Mouse (Mus musculus): ENCODE results near the gene Mfsd5. TPM values are rescaled to one million over a fixed set of nuclear protein-coding genes. Genes with fewer than 3 reads are reported as not detected.

Mfsd5 gene
- total RNA-seq, 2 experiments from 2014 or later: 18.9 to 20.0 TPM

GRCm38 (mm10) chr15:102247252-102248130, 31.8 kb upstream of the Mfsd5 start:
- DNase-seq (ENCODE audit: low spot score in 2 of 2): peak; percentile 70 to 83

DNA sequence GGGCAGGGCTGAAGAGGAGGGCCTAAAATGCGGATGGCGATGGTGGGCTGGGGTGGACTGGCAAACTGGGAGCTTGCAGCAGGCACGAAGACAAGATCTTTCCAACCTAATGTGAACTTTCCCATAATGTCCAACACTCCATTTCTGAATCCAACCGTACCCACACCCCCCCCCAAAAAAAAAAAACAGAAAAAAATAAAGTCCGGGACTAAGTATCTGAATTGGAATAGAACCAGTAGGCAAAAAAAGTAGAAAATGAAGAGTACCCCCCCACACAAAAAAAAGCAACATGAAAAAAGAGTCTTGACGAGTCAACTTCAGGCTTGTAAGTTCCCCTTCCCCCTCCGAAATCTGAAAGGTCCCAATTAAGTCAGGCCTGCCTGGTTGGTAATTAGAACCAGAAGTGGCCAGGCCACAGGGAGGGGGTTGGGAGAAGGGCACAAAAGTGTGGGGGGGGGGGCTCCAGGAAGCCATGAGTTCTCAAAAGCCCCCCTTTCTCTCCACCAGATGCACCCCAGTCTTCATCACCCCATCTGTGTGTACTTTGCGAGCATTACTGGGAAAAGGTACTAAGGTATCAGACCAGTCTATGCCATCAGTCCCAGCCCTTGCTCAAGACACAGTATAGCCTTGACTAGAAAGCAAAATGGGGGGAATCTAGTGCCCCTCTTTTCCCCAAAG, 31.0 kb upstream of the Mfsd5 start:
- DNase-seq (ENCODE audit: low spot score in 2 of 2): no peak

DNA sequence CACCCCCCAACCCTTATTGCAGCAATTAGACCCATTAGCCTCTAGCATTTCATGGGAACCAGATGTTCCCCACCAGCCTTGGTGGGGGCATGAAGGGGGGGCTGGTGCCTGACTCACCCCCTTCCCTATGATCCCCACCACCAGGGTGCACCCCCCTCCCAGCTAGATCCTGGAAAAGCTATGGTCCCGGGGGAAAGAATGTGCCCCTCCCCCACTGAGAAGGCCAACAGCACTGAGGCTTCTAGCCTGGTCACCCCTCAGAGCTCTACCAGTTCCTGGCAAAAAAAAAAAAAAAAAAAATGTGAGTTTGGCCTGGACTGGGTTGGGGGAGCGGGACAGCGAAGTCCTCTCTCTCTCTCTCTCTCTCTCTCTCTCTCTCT, 30.5 kb upstream of the Mfsd5 start:
- no peak for DNase-seq (ENCODE audit: low spot score in 2 of 2)

GRCm38 (mm10) chr15:102249251-102249691, 30.0 kb upstream of the Mfsd5 start:
- DNase-seq (ENCODE audit: low spot score in 2 of 2): peak in 1 of 2 experiments; percentile 55

GRCm38 (mm10) chr15:102249967-102250366, 29.3 kb upstream of the Mfsd5 start:
- no peak for DNase-seq (ENCODE audit: low spot score in 2 of 2)

- DNase-seq (ENCODE audit: low spot score in 2 of 2): no peak
These were observed 28.7 kb upstream of the Mfsd5 start for GRCm38 (mm10) chr15:102250521-102250920.

DNA sequence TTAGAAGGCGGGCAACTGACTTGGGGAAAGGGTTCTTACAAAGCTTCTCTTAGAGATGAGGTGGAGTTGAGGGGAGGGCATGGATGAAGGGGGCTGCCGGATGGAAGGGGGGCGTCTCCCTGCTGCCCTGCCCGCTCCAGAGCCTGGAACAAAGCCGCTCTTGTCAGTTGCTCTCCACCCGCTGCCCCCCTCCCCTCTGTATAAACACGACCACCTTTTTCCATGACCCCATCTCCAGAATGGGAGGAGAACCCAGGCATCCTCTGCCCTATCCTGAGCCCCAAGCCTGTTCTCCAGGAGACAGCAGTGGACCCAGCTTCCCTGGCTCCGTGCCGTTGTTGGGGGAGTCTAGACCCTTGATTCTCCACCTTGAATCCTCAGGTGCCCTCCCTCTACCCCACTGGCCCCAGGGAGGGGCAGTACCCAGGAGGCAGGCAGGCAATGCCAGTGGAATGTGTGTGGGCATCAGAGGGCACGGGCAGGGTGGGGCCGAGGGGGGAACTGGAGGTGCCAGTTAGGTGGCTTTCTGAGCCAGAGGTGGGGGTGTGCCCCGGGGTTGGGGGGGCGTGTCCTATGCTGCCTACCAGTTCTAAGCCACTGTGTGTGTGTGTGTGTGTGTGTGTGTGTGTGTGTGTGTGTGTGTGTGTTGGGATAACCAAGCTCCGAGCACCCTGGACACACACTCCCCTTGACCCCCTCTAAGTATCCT, 23.6 kb upstream of the Mfsd5 start:
- DNase-seq (ENCODE audit: low spot score in 2 of 2): no peak

DNA sequence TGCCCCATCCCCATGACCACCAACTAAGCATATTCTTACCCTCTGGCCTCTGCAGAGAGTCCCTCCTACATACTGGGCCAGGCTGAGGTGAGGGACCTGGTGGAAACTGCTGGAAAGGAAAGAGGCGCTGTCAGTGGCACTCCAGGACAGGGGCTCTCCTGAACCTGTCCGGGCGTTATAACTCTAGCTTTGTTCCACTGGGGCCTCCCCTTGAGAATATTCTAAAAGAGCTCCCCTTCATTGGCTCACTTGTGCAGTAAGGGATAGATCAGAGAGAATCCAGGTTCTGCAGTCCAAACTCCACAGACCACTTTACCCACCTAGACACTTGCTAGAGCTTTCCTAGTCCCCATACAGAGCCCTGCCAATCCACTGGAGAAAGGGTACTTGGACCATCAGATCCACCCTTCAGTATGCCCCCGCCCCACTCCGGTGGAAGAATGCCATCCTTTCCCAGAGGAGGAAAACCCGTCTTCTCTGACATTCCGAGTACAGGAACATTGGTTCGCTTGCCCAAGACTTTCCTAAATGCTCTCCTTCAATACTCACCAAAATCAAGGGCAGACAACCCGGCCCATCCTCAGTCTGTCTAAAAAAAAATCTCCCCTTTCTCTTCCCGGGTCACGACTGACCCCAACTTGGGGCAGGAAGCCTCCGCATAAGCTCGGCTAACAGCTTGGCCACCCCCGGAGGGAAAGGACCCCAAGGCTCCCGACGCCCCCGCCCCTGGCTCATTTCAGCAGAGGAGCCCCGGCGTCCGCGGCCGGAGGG, 22.6 kb upstream of the Mfsd5 start:
- DNase-seq (ENCODE audit: low spot score in 2 of 2): no peak

DNA sequence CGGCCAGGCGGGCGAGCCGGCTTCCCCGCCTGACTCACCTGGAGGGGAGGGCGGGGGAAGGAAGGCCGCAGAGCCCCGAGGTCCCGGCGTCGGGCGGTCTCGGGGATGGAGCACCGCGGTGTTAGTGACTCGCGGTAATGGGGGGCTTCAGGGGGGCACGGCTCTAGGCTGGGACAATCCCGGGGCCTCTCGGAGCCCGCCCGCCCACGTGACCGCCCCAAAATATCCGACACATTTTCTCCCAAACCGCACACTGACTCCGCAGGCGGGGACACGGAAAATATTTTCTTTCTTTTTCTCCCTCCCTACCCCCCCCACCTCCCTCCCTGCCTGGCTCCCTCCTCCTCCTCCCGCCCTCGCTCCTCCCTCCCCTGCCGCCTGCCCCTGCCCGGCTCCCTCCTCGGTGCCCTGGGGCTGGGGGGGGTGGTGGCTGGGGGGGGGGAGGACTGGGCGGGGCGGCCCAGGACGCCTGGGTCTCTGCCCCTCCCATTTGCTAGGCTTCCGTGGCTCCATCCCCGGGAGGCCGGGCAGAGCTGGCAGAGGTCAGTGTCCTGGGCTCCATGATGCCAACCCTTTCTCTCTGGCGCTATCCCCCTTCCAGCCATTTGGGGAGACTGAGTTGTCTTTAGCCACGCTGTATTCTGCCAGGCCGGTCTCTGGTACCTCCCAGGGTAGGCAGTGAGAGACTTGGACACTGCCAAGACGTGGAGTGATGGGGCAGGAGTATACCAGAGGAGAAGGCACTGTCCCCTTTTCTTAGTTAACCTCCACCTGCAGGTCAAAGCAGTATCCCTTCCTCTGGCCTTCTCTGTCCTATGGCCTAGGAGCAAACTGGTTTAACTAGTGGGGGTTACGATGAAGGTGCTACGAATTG, 21.8 kb upstream of the Mfsd5 start, which contains the start of gene Rarg:
Gene Rarg (minus strand): TSS at position 316 of the 874 bp plus-strand sequence.
- DNase-seq (ENCODE audit: low spot score in 2 of 2): peak in 1 of 2 experiments; percentile 43

DNA sequence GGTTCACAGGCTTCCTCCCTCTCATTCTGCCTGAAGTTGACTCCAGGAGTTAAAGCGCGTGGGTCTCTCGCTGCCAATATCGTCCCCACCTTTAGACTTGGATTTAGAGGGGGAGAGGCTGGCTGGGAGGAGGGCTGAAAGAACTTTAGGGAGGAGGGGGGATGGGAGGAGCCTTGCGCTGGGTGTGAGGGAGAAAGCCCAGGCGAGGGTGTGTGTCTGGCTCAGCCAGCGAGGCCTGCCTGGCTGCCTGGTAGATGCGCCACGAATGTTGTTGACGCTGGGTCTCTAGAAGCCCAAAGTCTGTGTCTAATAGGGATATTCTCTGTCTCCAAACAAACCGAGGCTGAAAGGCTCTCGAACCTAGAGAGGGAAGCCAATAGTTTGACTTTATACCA, 21.2 kb upstream of the Mfsd5 start:
- DNase-seq (ENCODE audit: low spot score in 2 of 2): peak in 1 of 2 experiments; percentile 51

GRCm38 (mm10) chr15:102258581-102259253, 20.5 kb upstream of the Mfsd5 start:
- DNase-seq (ENCODE audit: low spot score in 2 of 2): no peak

DNA sequence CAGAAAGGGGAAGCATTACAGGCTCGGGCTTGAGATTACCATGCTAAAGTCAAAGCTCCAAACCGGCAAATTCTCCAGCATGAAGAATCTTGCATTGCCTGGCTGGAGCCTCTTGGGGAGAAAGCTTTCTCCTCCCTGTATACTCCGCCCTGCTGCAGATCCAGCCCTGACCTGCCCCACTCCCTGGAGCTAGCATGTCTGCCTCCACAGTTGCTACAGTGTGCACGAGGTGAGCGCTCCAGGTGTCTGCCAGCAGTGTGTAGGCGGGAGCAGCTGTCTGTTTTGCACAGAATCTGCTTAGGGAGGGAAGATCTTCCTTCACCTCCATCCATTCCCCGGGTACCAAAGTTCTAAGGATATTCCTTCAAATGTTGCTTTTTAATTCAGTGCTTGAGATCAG, 16.7 kb upstream of the Mfsd5 start:
- DNase-seq (ENCODE audit: low spot score in 2 of 2): no peak

DNA sequence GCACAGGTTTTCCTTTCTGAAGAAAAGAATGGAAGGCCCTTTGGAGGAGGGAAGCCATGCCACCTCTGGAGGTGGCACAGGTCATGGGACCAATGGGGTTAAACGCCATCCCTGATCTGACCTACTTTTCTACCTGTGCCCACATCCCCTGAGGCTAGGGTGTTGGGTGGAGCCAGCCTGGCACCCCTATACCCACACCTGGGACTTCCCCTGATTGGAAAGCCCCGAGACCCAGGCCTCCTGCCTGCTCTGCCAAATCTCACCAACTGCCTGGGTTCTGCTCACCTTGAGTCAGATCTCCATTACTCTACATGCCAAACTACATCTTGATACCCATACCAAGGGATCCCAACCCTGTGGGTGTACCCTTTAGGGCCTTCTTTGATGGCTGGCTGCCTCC, 16.2 kb upstream of the Mfsd5 start:
- no peak for DNase-seq (ENCODE audit: low spot score in 2 of 2)

DNA sequence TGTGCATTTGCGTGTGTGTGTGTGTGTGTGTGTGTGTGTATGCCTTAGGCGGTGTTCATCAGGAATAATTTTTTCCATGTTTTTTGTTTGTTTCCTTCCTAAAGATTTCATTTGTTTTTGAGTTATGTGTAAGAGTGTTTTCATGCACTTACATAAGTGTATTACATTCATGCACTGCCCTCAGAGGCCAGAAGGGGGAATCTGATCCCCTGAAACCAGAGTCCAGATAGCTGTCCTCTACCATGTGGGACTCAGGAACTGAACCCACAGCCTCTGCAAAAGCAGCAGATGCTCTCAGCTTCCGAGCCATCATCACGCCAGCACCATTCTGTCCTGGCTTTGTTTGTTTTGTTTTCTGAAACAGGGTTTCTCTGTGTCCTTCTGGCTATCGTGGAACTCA, 13.7 kb upstream of the Mfsd5 start:
- no peak for DNase-seq (ENCODE audit: low spot score in 2 of 2)

- DNase-seq (ENCODE audit: low spot score in 2 of 2): no peak
These were observed 8.8 kb upstream of the Mfsd5 start, which contains the start of gene Gm9918 for GRCm38 (mm10) chr15:102270274-102270960. Gm9918 (plus strand) TSS chr15:102270563.

GRCm38 (mm10) chr15:102271441-102271840, 7.8 kb upstream of the Mfsd5 start:
- no peak for DNase-seq (ENCODE audit: low spot score in 2 of 2)

DNA sequence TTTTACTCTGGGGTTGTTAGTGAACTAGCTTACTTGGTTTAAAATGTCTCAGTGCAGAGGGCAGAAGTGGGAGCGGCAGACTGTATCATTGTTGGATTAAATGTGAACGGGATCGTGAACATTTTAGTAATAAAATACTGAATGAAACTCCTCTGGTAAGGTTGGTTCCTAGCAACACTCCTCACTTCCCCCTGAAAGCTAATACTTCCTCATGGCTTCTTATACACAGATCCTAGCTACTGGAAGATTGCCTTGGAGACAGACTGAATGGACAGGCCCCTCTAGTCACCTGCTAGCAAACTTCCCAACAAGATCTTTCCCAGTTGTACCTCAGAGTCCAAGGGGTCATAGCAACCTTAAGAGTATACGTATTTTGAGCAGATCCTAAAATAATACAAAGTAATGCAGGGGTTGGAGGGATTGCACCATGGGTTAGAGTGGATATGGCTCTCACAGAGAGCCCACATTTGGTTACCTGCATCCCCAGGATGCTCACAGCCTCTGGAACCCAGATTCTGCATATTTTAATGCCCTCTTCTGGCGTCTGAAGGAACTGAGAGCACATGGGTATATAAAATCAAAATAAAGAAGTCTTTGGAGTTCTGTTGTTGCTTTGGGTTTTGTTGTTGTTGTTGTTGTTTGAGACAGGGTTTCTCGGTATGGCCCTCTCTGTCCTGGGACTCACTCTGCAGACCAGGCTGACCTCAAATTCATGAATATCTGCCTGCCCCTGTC, 5.1 kb upstream of the Mfsd5 start:
- DNase-seq (ENCODE audit: low spot score in 2 of 2): no peak

GRCm38 (mm10) chr15:102278726-102279091, 545 bp upstream of the Mfsd5 start:
- no peak for DNase-seq (ENCODE audit: low spot score in 2 of 2)
